Mouse (Mus musculus): ENCODE measurements around the gene Pus3. TPM values are rescaled to one million over a fixed set of nuclear protein-coding genes. Genes with fewer than 3 reads are reported as not detected.
A peak's percentile ranks its signal among the peaks of the same experiment; 100 is the strongest.

Pus3 gene
- polyA plus RNA-seq (2017; shearing (Covaris generic)), result 10 to 100 TPM; 21.0 to 27.0 TPM

- peak; percentile 30 for ATAC-seq
Observed at GRCm38 (mm10) chr9:35558257-35559008, at the start of gene Pus3, which contains the start of gene Ddx25. TSS of gene Pus3 (plus strand) at chr9:35558595. TSS of gene Ddx25 (minus strand) at chr9:35558528.

GRCm38 (mm10) chr9:35513900-35514299, 44.5 kb upstream of the Pus3 start:
- ATAC-seq, result no peak

DNA sequence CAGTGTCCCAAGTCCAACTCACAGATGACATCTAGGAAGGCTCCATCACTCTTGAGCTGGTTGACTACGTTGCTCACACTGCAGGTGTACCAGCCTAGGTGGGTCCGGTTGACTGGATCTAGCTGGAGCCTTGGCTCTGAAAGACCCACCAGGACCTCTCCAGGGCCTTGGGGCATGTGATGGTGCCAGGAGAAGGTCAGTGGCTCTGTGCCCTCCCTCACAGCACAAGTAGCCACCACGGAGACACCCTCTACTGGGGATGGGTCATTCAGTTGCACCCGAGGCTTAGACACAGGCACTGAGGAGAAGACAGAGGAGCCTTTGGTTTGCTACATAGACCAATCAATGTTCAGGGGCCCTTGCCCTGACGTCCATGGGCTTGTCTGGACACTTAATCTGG, 42.2 kb upstream of the Pus3 start:
- no peak for ATAC-seq

- ATAC-seq, result no peak
Observed at GRCm38 (mm10) chr9:35516711-35517110, 41.7 kb upstream of the Pus3 start.

- ATAC-seq, result no peak
Observed at GRCm38 (mm10) chr9:35518169-35518568, 40.2 kb upstream of the Pus3 start, which contains the start of gene Gm1113. TSS of gene Gm1113 (minus strand) at chr9:35518269.

GRCm38 (mm10) chr9:35520631-35521348, 37.6 kb upstream of the Pus3 start:
- ATAC-seq, result no peak

- ATAC-seq, result no peak
Observed at GRCm38 (mm10) chr9:35522241-35522640, 36.2 kb upstream of the Pus3 start.

DNA sequence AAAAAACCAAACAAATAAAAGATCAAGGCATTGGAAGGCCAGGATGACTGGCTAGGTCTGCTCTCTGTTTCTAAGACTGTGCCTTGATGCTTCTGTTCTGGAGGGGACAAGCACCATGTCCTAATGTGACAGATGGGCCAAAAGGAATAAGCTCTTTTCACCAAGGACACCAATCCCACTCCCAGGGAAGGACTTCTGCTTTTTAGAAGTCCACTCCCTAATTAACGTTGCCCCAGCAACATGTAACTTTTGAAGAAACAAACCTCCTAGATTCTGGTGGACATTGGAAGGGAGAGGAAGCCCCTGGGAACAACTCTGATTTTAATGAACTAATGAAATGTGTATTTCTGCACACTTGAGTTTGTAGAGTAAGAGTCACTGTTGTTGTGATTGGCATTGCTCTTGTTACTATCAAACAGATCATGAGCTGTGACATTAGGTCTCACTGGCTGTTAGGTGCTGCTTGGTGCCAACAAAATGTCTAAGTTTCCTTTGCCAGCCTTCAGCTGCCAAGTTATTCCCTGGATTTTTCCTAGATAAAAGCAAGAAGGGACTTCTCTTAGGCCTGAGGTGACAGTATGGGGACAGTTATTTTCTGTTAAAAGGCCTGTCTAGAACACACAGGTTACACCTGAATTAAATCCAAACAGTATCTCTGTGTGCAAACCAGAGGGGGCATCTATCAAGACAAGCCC, 35.4 kb upstream of the Pus3 start:
- ATAC-seq, result no peak

DNA sequence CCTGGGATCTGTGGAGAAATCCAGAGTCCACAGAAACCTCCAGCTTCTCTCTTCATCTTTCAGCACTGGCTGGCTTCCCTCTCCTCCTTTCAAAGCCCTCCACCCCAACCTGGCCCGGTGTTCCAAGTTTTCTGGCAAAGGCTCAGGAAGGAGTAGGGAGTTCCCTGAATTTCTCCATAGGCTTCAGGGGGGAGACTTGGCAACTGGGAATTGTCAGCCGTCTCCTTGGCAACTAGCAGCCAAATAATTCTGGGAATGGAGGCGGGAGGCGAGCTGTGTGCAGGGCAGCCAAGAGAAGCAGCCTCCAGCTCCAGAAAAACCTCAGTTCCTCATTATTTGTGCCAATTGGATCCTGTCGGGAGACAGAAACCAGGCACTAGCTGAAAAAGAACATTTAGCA, 34.9 kb upstream of the Pus3 start:
- no peak for ATAC-seq

DNA sequence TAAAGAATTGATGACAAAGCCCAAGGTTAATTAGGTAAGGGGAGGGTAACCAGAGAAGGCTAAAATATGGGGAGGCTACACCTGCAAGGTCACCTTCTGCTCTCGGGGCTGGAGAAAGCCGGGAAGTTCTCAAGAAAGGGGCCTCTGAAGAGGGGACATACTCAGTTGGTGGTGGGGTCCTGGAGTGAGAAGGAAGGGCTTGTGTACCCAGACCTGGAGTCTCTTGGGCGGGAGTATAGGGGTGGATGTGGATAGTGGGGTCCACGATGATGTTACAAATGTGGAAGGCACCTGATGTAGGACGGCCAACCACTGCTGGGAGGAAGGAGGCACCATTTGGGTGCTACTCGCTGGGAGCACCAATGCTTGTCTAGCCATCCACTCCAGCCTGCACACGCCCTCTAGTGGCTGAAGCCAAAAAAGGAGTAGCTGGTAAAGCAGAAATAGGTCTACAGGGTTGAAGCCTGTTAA, 34.4 kb upstream of the Pus3 start:
- peak; percentile 87 for ATAC-seq

DNA sequence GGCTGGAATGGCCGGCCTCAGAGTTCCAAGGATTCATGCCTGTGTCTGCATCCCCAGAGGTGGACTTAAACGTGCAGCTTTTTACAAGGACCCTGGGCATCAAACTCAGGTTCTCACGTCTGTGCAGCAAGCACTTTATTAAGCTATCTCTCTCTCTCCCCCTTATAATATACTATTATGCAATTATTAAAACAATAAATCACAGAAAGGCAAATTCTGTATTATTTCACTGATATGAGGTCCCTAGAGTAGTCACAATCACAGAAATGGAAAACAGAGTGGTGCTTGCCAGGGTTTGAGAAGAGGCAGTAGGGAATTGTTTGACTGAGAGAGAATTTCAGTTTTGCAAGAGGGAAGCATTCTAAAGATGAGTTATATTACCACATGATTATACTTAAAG, 29.3 kb upstream of the Pus3 start:
- no peak for ATAC-seq

GRCm38 (mm10) chr9:35529796-35530195, 28.6 kb upstream of the Pus3 start:
- ATAC-seq, result no peak

DNA sequence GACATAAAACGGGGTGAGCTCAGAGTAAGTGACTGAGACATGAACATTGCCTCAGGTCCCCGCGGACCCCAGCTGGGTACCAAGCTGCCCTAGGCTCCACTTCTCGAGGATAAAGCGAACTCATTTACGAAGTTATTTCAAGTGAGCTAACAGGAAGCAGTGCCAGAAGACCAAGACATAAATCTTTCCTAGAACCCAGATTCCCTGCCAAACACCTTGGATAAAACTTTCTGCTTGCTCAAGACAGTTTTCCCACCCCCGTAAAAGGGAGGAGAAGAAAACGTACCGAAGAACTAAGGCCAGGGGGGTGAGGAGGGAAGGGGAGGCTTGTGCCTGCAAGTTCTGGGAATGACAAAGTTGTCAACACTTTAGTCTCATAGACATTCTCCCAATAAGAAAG, 25.1 kb upstream of the Pus3 start:
- ATAC-seq, result no peak

DNA sequence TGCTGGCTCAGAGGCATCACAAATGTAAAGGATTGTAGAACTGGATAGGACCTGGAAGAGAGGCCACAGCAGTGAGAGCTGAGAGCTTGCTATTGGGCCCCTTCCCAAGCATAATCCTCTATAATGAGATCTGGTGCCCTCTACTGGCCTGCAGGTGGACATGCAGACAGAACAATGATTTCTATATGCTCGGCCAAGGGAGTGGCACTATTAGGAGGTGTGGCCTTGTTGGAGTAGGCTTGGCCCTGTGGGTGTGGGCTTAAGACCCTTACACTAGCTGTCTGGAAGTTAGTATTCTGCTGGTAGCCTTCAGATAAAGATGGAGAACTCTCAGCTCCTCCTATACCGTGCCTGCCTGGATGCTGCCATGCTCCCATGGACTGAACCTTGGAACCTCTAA, 23.3 kb upstream of the Pus3 start:
- peak; percentile 94 for ATAC-seq

- no peak for ATAC-seq
Observed at GRCm38 (mm10) chr9:35535876-35536275, 22.5 kb upstream of the Pus3 start.

DNA sequence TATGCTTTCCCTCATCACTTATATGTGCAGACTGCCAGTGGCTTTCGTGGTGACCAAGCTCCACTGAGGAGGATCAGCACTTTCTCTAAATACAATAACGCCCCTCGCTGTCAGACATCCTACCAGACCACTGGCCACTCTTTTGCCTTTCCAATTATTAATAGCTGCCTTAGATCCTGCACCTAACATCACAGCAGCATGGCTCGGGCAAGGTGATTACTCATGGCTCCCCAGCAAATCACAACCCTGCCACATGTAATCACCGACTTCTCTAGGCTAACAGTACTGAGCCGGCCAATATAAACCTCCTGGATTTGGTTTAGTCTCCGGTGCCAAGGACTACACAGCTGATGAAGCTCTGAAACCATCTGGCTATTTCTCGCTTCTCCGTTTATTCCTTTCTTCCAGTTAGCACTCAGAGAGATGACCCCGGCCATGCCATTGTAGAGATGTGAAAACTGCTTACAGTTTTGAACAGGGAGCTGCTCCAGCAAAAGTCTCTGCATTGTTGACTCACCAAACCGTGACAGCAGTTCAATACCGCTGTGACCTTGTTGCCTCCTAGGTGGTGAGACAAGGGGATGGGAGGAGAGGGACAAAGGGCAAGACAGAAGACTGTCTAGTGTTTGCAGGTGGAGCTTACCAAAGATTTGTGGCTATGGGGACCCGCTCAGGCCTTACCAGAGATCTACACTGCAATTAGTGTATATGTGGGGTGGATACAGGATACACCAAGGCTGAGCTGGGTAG, 19.2 kb upstream of the Pus3 start:
- ATAC-seq, result no peak

DNA sequence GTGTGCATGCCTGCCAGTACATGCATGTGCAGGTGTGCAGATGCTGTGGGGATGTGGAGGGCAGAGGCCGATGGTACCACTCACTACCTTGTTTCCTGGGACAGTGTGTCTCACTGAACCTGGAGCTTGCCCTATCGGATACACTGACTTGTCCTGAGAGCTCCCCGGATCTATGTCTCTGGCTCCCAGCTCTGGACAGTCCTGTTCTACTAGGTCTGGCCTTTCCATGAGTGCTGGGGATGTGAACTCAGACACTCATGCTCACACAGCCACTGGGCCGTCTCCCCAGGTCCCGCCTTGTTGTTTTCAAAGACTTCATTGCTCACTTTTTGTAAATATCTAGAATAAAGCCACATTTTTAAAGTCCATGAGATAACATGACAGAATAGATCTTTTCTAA, 17.4 kb upstream of the Pus3 start:
- ATAC-seq, result no peak

DNA sequence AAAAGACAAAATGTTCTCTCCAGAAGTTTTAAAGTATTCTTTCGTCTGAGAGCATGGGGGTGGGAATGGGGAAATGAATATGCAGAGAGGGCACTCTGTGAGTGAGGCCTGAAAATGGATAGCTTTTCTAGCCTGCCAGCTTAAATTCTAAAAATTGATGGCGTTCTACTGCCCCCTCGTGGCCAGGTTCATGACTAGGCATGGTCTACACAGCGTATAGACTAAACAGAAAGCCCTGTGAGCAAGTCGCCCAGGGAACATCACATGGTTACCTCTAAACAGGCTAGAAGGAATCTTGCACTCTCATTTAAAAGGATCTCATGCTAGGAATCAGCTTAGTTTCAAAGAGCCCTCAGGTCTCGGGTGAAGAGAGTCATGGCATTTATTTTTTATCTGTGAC, 16.9 kb upstream of the Pus3 start:
- peak; percentile 68 for ATAC-seq

- ATAC-seq, result no peak
Observed at GRCm38 (mm10) chr9:35541941-35542340, 16.5 kb upstream of the Pus3 start.

- no peak for ATAC-seq
Observed at GRCm38 (mm10) chr9:35543099-35543860, 15.1 kb upstream of the Pus3 start.

DNA sequence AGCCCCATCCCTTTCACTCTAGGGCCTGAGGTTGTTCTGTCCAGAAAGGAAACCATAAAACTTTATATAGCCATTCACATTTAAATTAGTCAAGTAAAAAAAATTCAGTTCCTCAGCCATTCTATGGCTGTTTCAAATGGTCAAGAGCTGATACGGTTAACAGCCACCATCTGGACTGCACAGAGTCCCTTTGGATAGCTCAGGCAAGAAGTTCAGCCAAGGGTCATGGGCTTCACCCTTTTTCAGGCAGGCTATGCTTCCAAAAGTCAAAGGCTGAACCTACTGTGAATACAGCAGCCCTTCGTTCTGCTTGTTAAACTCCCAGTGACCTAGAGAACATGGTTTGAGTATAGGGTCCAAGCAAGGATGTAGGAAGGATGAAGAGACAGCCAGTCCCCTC, 13.7 kb upstream of the Pus3 start:
- ATAC-seq, result no peak

- no peak for ATAC-seq
Observed at GRCm38 (mm10) chr9:35545704-35546103, 12.7 kb upstream of the Pus3 start.

All from activated CD4-positive, CD25-positive, alpha-beta regulatory T cell, adult 4 months (primary cell).